Mouse (Mus musculus): ENCODE results near the gene Lamc3.

GRCm38 (mm10) chr2:31987774-31988173 is 100.7 kb downstream of the Lamc3 start:
- TF ChIP-seq CTCF (IDR thresholded peaks at IDR 0.05; ENCODE audit: low read depth, low read length) (no peak), POLR2A (IDR thresholded peaks at IDR 0.05; ENCODE audit: extremely low read depth, insufficient read depth, low read length) (no peak)
